In the genomic region with DNA sequence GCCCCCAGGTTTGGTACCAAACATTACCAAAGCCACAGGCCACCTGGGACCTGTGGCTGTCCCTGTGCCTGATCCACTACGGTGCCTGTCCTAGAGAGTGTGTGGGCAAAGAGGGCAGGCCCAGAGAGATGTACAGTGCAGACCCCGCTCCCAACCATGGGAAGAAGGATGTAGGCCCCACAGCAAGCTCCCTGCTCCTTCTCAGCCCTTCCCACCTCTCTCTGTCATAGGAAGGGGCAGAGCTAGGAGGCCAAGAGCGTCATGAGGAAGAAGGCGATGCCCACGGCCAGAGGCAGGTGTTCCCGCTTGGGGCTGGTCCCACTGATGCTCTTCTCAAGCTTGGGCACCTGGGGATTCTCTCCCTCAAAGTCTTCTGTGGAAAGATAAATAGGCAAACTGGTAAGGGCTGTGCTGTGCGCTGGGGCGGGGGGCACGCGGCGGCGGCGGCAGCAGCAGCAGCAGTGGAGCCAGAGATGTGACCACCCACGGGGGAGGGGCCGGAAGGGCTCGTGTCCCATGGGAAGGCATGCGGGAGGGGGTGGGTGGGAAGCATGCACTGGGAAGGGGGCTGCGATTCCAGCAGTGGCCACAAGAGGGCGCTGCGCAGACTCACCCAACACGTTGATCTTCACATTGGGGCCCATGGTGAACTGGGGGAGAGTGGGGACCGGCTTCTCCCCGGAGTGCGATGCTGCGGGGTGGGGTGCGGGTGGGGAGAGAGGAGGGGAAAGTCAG, we compare ENCODE assay signal across 9 mouse cellular contexts. TPM values are rescaled to one million over a fixed set of nuclear protein-coding genes. Genes with fewer than 3 reads are reported as not detected.
A peak's percentile ranks its signal among the peaks of the same experiment; 100 is the strongest.
DNase-seq lines count a peak whose midpoint lies in the region; ATAC-seq and TF ChIP-seq lines count a peak whose summit lies in the region.
"Had no signal": no experiment of that assay in that cellular context is flagged by ENCODE, and none has a peak within 500 bp of the region (broad histone marks: within the 10 kb centered on the region; RNA-seq: fewer than 3 reads in every experiment).

No protein-coding gene starts in this region.

- H3K9me3 ChIP-seq in stomach, postnatal 0 days (ENCODE audit: control insufficient read depth, low read length): no peaks in the 10 kb centered on the region

- H3ac ChIP-seq in C2C12 (ENCODE audit: control insufficient read depth, insufficient read length, low read depth): peak overlapping the region; percentile 36

- H3K4me2 ChIP-seq in stomach, postnatal 0 days (replicated peaks; ENCODE audit: low read depth): peak overlapping the region; percentile 57

- H3K9ac ChIP-seq in liver, adult 2 months (ENCODE audit: low read depth, low read length): no peak overlapping the region
- peak overlapping the region; percentile 50 for H3K9ac ChIP-seq in stomach, postnatal 0 days (ENCODE audit: low read length)

- 11% methylated on average over 26 of the region's 26 CpGs for WGBS in liver, adult 2 months
- 8% methylated on average over 20 of the region's 26 CpGs for WGBS in stomach, postnatal 0 days

- DNase-seq in adrenal gland, adult 8-10 months: peak; percentile 53
- DNase-seq in embryo, embryonic 9.5 days (ENCODE audit: extremely low spot score): peak; percentile 91
- peak; percentile 69 for DNase-seq in heart, adult 8-10 months (ENCODE audit: low spot score)
- peak; percentile 58 to 80 for DNase-seq in kidney, adult 8-10 months
- DNase-seq in liver, adult 2 months (ENCODE audit: extremely low read depth, low read depth, low spot score): no peak
- peak; percentile 87 for DNase-seq in stomach, postnatal 0 days (ENCODE audit: low spot score)

- no peak for TF ChIP-seq EP300 in stomach, postnatal 0 days (optimal IDR thresholded peaks at IDR 0.05)

- H3K4me3 ChIP-seq in C2C12 (ENCODE audit: insufficient read depth, poor library complexity, severe bottlenecking): peak overlapping the region; percentile 18
- no peak overlapping the region for H3K4me3 ChIP-seq in liver, adult 2 months (ENCODE audit: insufficient read depth, low read depth, low read length)
- peak overlapping the region; percentile 31 for H3K4me3 ChIP-seq in stomach, postnatal 0 days (ENCODE audit: low read depth, low read length)

- H3K79me3 ChIP-seq in C2C12 (ENCODE audit: low read depth): no peaks in the 10 kb centered on the region

- H3K27ac ChIP-seq in liver, adult 2 months (replicated peaks; ENCODE audit: insufficient read depth, low read depth, low read length): no peak overlapping the region
- H3K27ac ChIP-seq in stomach, postnatal 0 days (replicated peaks): 0 out of 2 replicates have a peak overlapping the region, but pooled peaks have one; percentile 2

- peaks cover 9% of the 10 kb centered on the region for H3K27me3 ChIP-seq in C2C12 (ENCODE audit: control insufficient read depth, insufficient read depth, insufficient read length)
- peaks cover 18% of the 10 kb centered on the region for H3K27me3 ChIP-seq in liver, adult 2 months (ENCODE audit: control insufficient read depth, insufficient read depth, low read length)
- H3K27me3 ChIP-seq in stomach, postnatal 0 days (ENCODE audit: control insufficient read depth, insufficient read depth, low read length): no peaks in the 10 kb centered on the region

- H3K4me1 ChIP-seq in liver, adult 2 months (ENCODE audit: control insufficient read depth, insufficient read depth, low read length): peaks cover 5% of the 10 kb centered on the region; the same call in 1 of the 2 replicates
- peaks cover 5% of the 10 kb centered on the region for H3K4me1 ChIP-seq in stomach, postnatal 0 days (replicated peaks; ENCODE audit: control insufficient read depth, insufficient read depth)

- no peak for TF ChIP-seq POLR2A in liver, adult 2 months (IDR thresholded peaks at IDR 0.05; ENCODE audit: extremely low read depth, insufficient read depth, low read length)

- H3K79me2 ChIP-seq in C2C12 (ENCODE audit: control insufficient read depth, insufficient read depth): no peaks in the 10 kb centered on the region
- no peaks in the 10 kb centered on the region for H3K79me2 ChIP-seq in liver, adult 2 months (ENCODE audit: control insufficient read depth, insufficient read depth, low read length)

- H3K36me3 ChIP-seq in C2C12 (ENCODE audit: control insufficient read depth, insufficient read depth): no peaks in the 10 kb centered on the region
- no peaks in the 10 kb centered on the region for H3K36me3 ChIP-seq in liver, adult 2 months (ENCODE audit: control insufficient read depth, insufficient read depth, low read length)
- no peaks in the 10 kb centered on the region for H3K36me3 ChIP-seq in stomach, postnatal 0 days (ENCODE audit: control insufficient read depth, insufficient read depth, low read length)

- ATAC-seq in monocyte, adult 5-6 weeks (replicated peaks; ENCODE audit: insufficient number of reproducible peaks, low FRiP score, low TSS enrichment, poor library complexity, severe bottlenecking): 0 out of 2 replicates have a peak, but pooled peaks have one; percentile 36
- ATAC-seq in stomach, postnatal 0 days (ENCODE audit: low FRiP score, low TSS enrichment): peak; percentile 39

- peak; percentile 95 for TF ChIP-seq CTCF in C2C12 (IDR thresholded peaks at IDR 0.05; ENCODE audit: control insufficient read depth, insufficient read depth, insufficient read length)
- TF ChIP-seq CTCF in liver, adult 2 months (IDR thresholded peaks at IDR 0.05; ENCODE audit: low read depth, low read length): peak; percentile 91
- peak; percentile 91 for TF ChIP-seq CTCF in stomach, postnatal 0 days (IDR thresholded peaks at IDR 0.05; ENCODE audit: low read depth)

TF ChIP-seq in C2C12, 6 proteins besides CTCF, POLR2A, EP300 and RAD21:
- TF ChIP-seq USF1 (IDR thresholded peaks at IDR 0.05; ENCODE audit: low read depth) (no peak), MYOD1 (IDR thresholded peaks at IDR 0.05; ENCODE audit: control insufficient read depth, insufficient read length, low read depth) (no peak), CEBPB (IDR thresholded peaks at IDR 0.05; ENCODE audit: low read depth) (no peak), FOSL1 (IDR thresholded peaks at IDR 0.05; ENCODE audit: insufficient read depth, low read length, poor library complexity, severe bottlenecking) (no peak), MAX (IDR thresholded peaks at IDR 0.05) (no peak), MYOG (IDR thresholded peaks at IDR 0.05; ENCODE audit: control insufficient read depth, extremely low read depth, insufficient read length) (no peak)

RNA-seq across cellular contexts. Expression of a gene that starts 7.4 kb away (rescaled TPM):
- polyA plus RNA-seq in C2C12 (2012; fragmentation: generic; extraction: Trizol): 2.9 TPM
- 1 to 10 TPM in 1 of 4 experiments, under 1 TPM in 3; 0.15 to 1.5 (median 0.62) TPM for total RNA-seq in adrenal gland, adult 8-10 months (2022)
- under 1 TPM in 1 of 4 experiments, not detected in 3; 0.11 TPM for total RNA-seq in heart, adult 8-10 months (2022)
- not detected in 2 replicates for total RNA-seq in liver, adult 2 months (2014; rRNA removed)
- polyA plus RNA-seq in liver, adult 2 months (2012; rRNA removed): not detected in 2 replicates
- not detected in 3 replicates for total RNA-seq in monocyte, adult 5-6 weeks (2017)
- 25.8 and 29.2 TPM in 2 replicates for polyA plus RNA-seq in stomach, postnatal 0 days (2015; fragmentation: Nextera tagmentation; extraction: Ambion mirVana)
- total RNA-seq: hematopoietic stem cell, adult 5-6 weeks had no signal

RNA-seq across cellular contexts. Expression of a gene that starts 22.5 kb away (rescaled TPM):
- polyA plus RNA-seq in C2C12 (2012; fragmentation: generic; extraction: Trizol): 13.3 TPM
- 1 to 10 TPM; 1.1 to 3.5 (median 1.9) TPM for total RNA-seq in adrenal gland, adult 8-10 months (2022)
- under 1 TPM in 3 of 4 experiments, not detected in 1; 0.19 to 0.34 (median 0.27) TPM for total RNA-seq in heart, adult 8-10 months (2022)
- total RNA-seq in liver, adult 2 months (2014; rRNA removed): not detected in 2 replicates
- 0.06 and 0.27 TPM in 2 replicates for polyA plus RNA-seq in liver, adult 2 months (2012; rRNA removed)
- total RNA-seq in monocyte, adult 5-6 weeks (2017): not detected in 3 replicates
- 8.9 and 11.7 TPM in 2 replicates for polyA plus RNA-seq in stomach, postnatal 0 days (2015; fragmentation: Nextera tagmentation; extraction: Ambion mirVana)

RNA-seq across cellular contexts. Expression of a gene that starts 34.4 kb away (rescaled TPM):
- 13.9 TPM for polyA plus RNA-seq in C2C12 (2012; fragmentation: generic; extraction: Trizol)
- 10 to 100 TPM; 15.9 to 28.0 (median 21.0) TPM for total RNA-seq in adrenal gland, adult 8-10 months (2022)
- total RNA-seq in heart, adult 8-10 months (2022): 10 to 100 TPM; 28.2 to 36.1 (median 32.6) TPM
- total RNA-seq in liver, adult 2 months (2014; rRNA removed): 22.1 and 35.2 TPM in 2 replicates
- polyA plus RNA-seq in liver, adult 2 months (2012; rRNA removed): 73.1 and 73.4 TPM in 2 replicates
- total RNA-seq in monocyte, adult 5-6 weeks (2017): 0.38 to 0.39 TPM in 2 of 3 replicates, not detected in the other
- polyA plus RNA-seq in stomach, postnatal 0 days (2015; fragmentation: Nextera tagmentation; extraction: Ambion mirVana): 34.8 and 36.6 TPM in 2 replicates
- total RNA-seq: hematopoietic stem cell, adult 5-6 weeks had no signal

RNA-seq across cellular contexts. Expression of a gene that starts 34.4 kb away (rescaled TPM):
- polyA plus RNA-seq in C2C12 (2012; fragmentation: generic; extraction: Trizol): 60.2 TPM
- 10 to 100 TPM; 58.4 to 85.4 (median 71.3) TPM for total RNA-seq in adrenal gland, adult 8-10 months (2022)
- 10 to 100 TPM; 43.3 to 52.5 (median 48.6) TPM for total RNA-seq in heart, adult 8-10 months (2022)
- 1.4 and 2.6 TPM in 2 replicates for total RNA-seq in liver, adult 2 months (2014; rRNA removed)
- polyA plus RNA-seq in liver, adult 2 months (2012; rRNA removed): 4.7 and 5.4 TPM in 2 replicates
- 23.1 to 49.7 TPM (median 33.0 TPM) in 3 replicates for total RNA-seq in monocyte, adult 5-6 weeks (2017)
- 43.0 and 44.8 TPM in 2 replicates for polyA plus RNA-seq in stomach, postnatal 0 days (2015; fragmentation: Nextera tagmentation; extraction: Ambion mirVana)

RNA-seq across cellular contexts. Expression of a gene that starts 45.0 kb away (rescaled TPM):
- polyA plus RNA-seq in C2C12 (2012; fragmentation: generic; extraction: Trizol): 48.7 TPM
- 10 to 100 TPM; 54.2 to 80.1 (median 64.9) TPM for total RNA-seq in adrenal gland, adult 8-10 months (2022)
- total RNA-seq in heart, adult 8-10 months (2022): 10 to 100 TPM; 16.6 to 27.0 (median 21.0) TPM
- total RNA-seq in liver, adult 2 months (2014; rRNA removed): 6.4 and 7.0 TPM in 2 replicates
- polyA plus RNA-seq in liver, adult 2 months (2012; rRNA removed): 36.3 and 41.2 TPM in 2 replicates
- total RNA-seq in monocyte, adult 5-6 weeks (2017): 58.3 to 94.6 TPM (median 67.9 TPM) in 3 replicates
- 107 and 113 TPM in 2 replicates for polyA plus RNA-seq in stomach, postnatal 0 days (2015; fragmentation: Nextera tagmentation; extraction: Ambion mirVana)

Comparison
In these comparisons a context has a peak if more than half of its experiments do, and no peak if none do; other contexts are left out.
1. RNA of a gene that starts 34.4 kb away (total RNA-seq): 28.2 to 36.1 TPM in heart, adult 8-10 months, 15.9 to 28.0 TPM in adrenal gland, adult 8-10 months and 22.1 to 35.2 TPM in liver, adult 2 months; 0.38 to 0.39 TPM in monocyte, adult 5-6 weeks; every median in the first group is over 10 times any median in the second.
2. Peak in every context shown above with its lines, with median percentiles within 50 percentile points of each other: CTCF ChIP-seq.